Mouse (Mus musculus) spleen, adult 12 weeks (tissue): Measurements from ENCODE around the gene Tshz3.

Experiments used
- DNase-seq: peaks from one replicate; pipeline ENCODE4 v3.0.0; 2022; ENCODE audit warnings: low spot score

The Tshz3 gene

GRCm38 (mm10) chr7:36786713-36787421, 88.9 kb downstream of the Tshz3 start:
- no peak for DNase-seq

- no peak for DNase-seq
These were observed 98.7 kb downstream of the Tshz3 start for GRCm38 (mm10) chr7:36796392-36797187.
